Mouse (Mus musculus) kidney, embryonic 16.5 days (tissue): ENCODE data around the gene Arhgap21. TPM values are rescaled to one million over a fixed set of nuclear protein-coding genes. Genes with fewer than 3 reads are reported as not detected.
"Not testable (repeated sequence)": the region's sequence is repeated elsewhere in the genome, so short reads cannot be mapped to it uniquely, and the experiment has no call there.

Experiments used
- ATAC-seq: fragments of 200-750 bp; cut with Nextera tagmentation; 2 replicates; pipeline ENCODE4 v1.8.0; 2017; ENCODE audit warnings: moderate TSS enrichment; ENCODE audit not compliant: low FRiP score, low TSS enrichment
- H3K27ac ChIP-seq: fragments of 300-500 bp; sonication (generic); 2 replicates; pipeline ENCODE4 v1.5.1; 2014; ENCODE audit warnings: low read length
- H3K27me3 ChIP-seq: fragments of 300-500 bp; sonication (generic); 2 replicates; pipeline ENCODE4 v1.6.1; 2014; ENCODE audit warnings: low read length, control low read depth, mixed read lengths; ENCODE audit not compliant: insufficient read depth
- H3K36me3 ChIP-seq: fragments of 300-500 bp; sonication (generic); 2 replicates; pipeline ENCODE4 v1.6.1; 2014; ENCODE audit warnings: low read length, control low read depth, mixed read lengths; ENCODE audit not compliant: insufficient read depth
- H3K4me1 ChIP-seq: fragments of 300-500 bp; sonication (generic); 2 replicates; pipeline ENCODE4 v1.6.1; 2014; ENCODE audit warnings: low read length, control low read depth, mixed read lengths; ENCODE audit not compliant: insufficient read depth
- H3K4me2 ChIP-seq: fragments of 300-500 bp; sonication (generic); replicated peaks from 2 replicates; pipeline ENCODE4 v1.6.1; 2014; ENCODE audit warnings: low read depth, low read length
- H3K4me3 ChIP-seq: fragments of 300-500 bp; sonication (generic); 2 replicates; pipeline ENCODE4 v1.5.1; 2014; ENCODE audit warnings: mild to moderate bottlenecking, low read length
- H3K9ac ChIP-seq: fragments of 300-500 bp; sonication (generic); replicated peaks from 2 replicates; pipeline ENCODE4 v1.6.1; 2014; ENCODE audit warnings: low read length
- H3K9me3 ChIP-seq: fragments of 300-500 bp; sonication (generic); 2 replicates; pipeline ENCODE4 v1.6.1; 2016; ENCODE audit warnings: low read length, control low read depth
- WGBS: fragments of 180-500 bp; shearing (Covaris S2); extraction: QIAGEN DNeasy Blood & Tissue Kit; methylation state at CpG from one replicate; pipeline ENCODE4 v1.1.7; 2014; 5-methylcytosine and 5-hydroxymethylcytosine counted together
- polyA plus RNA-seq: library from polyadenylated mRNA; unstranded; fragments of >200 nt; fragmentation: Nextera tagmentation; extraction: Ambion mirVana; gene quantifications from 2 replicates; pipeline ENCODE4 v1.2.1, GENCODE M21; 2015

The Arhgap21 gene
- polyA plus RNA-seq, 1 experiment from 2014 or later, result 9.2 TPM

DNA sequence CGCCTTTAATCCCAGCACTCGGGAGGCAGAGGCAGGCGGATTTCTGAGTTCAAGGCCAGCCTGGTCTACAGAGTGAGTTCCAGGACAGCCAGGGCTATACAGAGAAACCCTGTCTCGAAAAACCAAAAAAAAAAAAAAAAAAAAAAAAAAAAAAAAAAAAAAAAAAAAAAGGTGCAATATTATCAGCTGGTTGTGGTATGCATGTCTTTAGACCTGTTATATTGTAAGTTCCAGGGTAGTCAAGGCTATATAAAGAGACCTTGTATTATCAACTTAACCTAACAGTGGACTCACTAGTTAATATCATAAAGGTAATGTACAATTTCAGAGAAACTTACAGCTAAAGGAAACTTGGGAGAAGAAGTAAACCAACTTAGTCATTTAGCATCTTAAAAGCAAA lies 36.9 kb downstream of the Arhgap21 start:
- 97% methylated on average over 3 of the region's 4 CpGs for WGBS
- not testable (repeated sequence) for ATAC-seq, H3K4me1 ChIP-seq

DNA sequence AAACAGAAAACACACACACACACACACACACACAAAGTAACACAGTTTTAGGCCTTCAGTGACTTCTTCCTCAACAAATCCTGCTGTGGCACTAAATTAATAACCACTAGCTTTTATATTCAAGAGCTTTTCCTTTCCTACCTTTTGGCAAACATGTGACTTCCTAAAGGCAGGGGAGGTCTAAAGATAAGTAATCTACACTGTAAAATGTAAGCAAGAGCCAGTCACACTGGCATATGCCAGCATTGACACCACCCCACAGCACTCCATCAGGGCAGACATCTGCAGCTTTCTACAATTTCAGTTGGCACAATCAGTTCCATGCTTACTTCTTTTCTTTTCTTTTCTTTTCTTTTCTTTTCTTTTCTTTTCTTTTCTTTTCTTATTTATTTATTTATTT lies 40.2 kb downstream of the Arhgap21 start:
- Histone ChIP-seq H3K36me3 (no peaks in the 10 kb centered on the region), H3K4me1 (no peaks in the 10 kb centered on the region), H3K27me3 (no peaks in the 10 kb centered on the region), H3K4me2 (no peak overlapping the region), H3K27ac (no peak overlapping the region), H3K4me3 (no peak overlapping the region), H3K9ac (no peak overlapping the region), H3K9me3 (no peaks in the 10 kb centered on the region)
- no peak for ATAC-seq

More for the DNA sequence above, 36.9 kb downstream of the Arhgap21 start:
- not testable (repeated sequence) for H3K4me3 ChIP-seq, H3K4me2 ChIP-seq, H3K9me3 ChIP-seq, H3K27ac ChIP-seq, H3K27me3 ChIP-seq, H3K36me3 ChIP-seq, H3K9ac ChIP-seq

DNA sequence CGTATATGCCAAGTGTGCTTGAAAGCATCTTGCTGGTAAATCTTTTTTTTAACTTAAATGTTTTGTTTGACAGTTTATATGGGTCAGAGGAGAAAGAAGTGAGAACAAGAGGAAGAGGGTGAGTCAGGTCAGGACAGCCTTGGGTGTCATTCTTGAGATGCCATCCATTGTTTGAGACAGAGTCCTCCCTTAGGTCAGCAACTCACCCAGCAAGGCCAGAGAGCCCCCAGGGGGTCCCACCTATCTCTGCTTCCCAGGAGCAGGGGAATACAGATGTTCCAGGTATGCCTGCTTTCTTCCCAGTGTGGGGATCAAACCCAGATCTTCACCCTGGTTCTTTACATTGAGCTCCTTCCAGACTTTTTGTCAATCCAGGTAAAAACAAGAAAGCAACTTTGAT lies 43.7 kb downstream of the Arhgap21 start:
- no peak overlapping the region for H3K27ac ChIP-seq
- H3K4me1 ChIP-seq, result no peaks in the 10 kb centered on the region
- no peak overlapping the region for H3K4me2 ChIP-seq
- H3K36me3 ChIP-seq, result no peaks in the 10 kb centered on the region
- no peaks in the 10 kb centered on the region for H3K27me3 ChIP-seq
- H3K4me3 ChIP-seq, result no peak overlapping the region
- no peak overlapping the region for H3K9ac ChIP-seq
- ATAC-seq, result no peak
- 70% methylated on average over 1 of the region's 1 CpGs for WGBS
- H3K9me3 ChIP-seq, result no peaks in the 10 kb centered on the region

DNA sequence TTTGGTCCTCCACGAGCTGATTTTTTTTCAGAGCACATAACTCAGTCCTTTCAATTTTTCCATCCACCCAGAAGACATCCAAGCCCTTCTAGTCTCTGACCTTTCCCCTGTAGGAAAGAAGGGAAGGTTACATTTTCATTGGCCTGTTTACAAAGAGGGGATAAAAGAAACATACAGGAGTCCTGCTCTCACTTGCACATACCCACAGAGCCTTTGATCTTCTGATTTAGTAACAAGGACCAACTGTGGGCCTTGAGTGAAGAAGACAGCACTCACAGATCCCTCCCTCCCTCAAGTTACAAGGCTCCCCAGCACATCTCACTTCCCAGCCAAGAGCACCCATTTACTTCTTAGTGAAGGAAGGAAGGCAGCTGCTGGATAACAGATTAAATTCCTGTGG lies 46.3 kb downstream of the Arhgap21 start:
- H3K36me3 ChIP-seq, result no peaks in the 10 kb centered on the region
- no peak overlapping the region for H3K9ac ChIP-seq
- H3K9me3 ChIP-seq, result no peaks in the 10 kb centered on the region
- H3K27ac ChIP-seq, result no peak overlapping the region
- no peak overlapping the region for H3K4me2 ChIP-seq
- no peak overlapping the region for H3K4me3 ChIP-seq
- WGBS, result 12% methylated on average over 1 of the region's 1 CpGs
- H3K4me1 ChIP-seq, result no peaks in the 10 kb centered on the region
- H3K27me3 ChIP-seq, result no peaks in the 10 kb centered on the region
- ATAC-seq, result no peak

DNA sequence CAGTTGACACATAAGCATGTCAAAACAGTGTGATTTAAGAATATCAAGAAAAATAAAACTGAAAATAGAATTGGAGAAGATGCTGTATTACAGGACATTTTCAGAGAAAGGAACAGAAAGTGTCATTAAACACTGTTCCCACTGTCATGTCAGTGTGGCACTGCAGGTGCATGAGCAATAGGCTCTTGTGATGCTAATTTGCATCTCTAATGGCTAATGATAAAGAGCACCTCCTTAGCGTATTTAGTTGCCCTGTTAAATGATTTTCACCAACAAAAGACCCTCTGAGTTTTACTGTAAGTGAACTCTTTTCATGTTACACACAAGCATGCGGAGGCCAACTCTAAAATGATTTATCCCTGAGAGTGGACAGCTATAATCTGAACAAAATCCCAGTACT lies 47.1 kb downstream of the Arhgap21 start:
- Histone ChIP-seq H3K27me3 (no peaks in the 10 kb centered on the region), H3K9me3 (no peaks in the 10 kb centered on the region), H3K4me1 (no peaks in the 10 kb centered on the region), H3K27ac (no peak overlapping the region), H3K4me2 (no peak overlapping the region), H3K9ac (no peak overlapping the region), H3K36me3 (no peaks in the 10 kb centered on the region), H3K4me3 (no peak overlapping the region)
- 71% methylated on average over 2 of the region's 2 CpGs for WGBS
- ATAC-seq, result no peak

DNA sequence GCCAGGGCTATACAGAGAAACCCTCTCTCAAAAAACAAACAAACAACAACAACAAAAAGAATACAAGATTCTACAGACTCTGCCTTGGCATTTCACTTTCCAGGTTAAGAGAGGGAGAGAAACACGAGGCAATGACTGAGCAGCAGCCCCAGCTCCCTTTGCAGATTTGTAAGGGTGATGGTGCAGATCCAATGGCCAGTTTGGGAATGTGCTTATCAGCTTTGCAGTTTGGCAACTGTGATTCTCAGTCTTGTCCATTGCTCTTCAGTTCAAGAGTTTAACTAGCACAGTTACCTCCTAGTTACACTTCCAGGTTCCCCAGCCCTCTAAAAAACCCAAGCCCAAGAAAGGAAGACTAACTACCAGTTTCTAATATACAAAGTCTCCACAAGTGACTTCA lies 47.7 kb downstream of the Arhgap21 start:
- WGBS, result 95% methylated on average over 1 of the region's 1 CpGs
- H3K27me3 ChIP-seq, result no peaks in the 10 kb centered on the region
- H3K4me1 ChIP-seq, result no peaks in the 10 kb centered on the region
- H3K9me3 ChIP-seq, result no peaks in the 10 kb centered on the region
- no peak for ATAC-seq
- H3K27ac ChIP-seq, result no peak overlapping the region
- no peak overlapping the region for H3K4me2 ChIP-seq
- H3K36me3 ChIP-seq, result no peaks in the 10 kb centered on the region
- no peak overlapping the region for H3K9ac ChIP-seq
- no peak overlapping the region for H3K4me3 ChIP-seq

DNA sequence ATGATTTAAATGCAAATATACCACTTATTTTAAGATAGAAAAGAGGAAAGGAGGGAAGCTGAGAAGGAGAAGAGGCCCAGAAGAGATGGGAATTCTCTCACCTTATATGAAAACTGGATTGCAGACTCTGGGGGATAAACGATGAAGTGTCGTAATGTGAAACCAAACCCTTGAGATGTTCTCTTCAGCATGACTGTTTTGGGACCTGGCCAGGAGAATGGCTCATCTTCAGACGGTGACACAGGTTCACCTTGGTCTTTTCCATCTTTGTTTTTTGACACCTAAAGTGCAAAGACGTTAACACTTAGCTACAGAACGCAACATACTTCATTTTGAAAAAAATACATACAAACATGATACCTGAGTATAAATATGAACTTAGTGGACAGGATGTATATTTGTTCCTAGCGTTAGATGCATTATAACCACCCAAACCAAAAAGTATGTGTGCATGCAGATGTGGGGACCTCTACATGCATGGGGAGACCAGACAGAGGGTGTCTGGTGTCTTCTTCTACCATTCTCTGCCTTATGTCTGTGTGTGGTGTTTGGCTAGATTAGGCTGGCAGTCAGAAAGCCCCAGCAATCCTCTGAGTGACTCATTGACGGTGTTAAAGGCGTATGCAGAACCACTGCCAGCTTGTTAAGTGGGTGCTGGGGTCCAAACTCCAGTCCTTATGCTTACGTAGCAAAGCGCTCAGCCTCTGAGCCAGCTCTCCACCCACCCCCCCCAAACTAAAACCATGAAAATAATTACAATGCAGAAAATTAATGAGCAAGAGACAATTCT lies 54.0 kb downstream of the Arhgap21 start:
- H3K4me2 ChIP-seq, result no peak overlapping the region
- no peak overlapping the region for H3K9ac ChIP-seq
- H3K4me3 ChIP-seq, result no peak overlapping the region
- no peak for ATAC-seq
- no peak overlapping the region for H3K27ac ChIP-seq
- H3K9me3 ChIP-seq, result no peaks in the 10 kb centered on the region
- 0 out of 2 replicates have a peak, but pooled peaks cover 6% of the 10 kb centered on the region for H3K36me3 ChIP-seq
- no peaks in the 10 kb centered on the region for H3K27me3 ChIP-seq
- WGBS, result 83% methylated on average over 10 of the region's 10 CpGs
- no peaks in the 10 kb centered on the region for H3K4me1 ChIP-seq

DNA sequence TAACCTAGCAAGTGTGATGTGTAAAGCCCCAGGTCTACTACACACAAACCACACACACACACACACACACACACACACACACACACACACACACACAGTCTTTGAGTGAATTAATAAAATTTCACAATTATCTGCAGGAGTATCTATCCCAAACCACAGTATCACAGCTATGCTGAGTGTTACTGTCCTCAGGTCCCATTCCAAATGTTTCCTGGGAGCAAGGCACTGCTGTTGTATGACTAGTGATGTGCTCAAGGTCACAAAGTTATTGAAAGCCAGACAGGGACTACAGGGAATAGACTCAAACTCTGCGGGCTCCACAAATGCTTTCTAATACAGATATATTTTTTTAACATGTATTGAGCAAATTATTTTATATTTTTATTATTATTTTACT lies 55.7 kb downstream of the Arhgap21 start:
- Histone ChIP-seq H3K4me2 (no peak overlapping the region), H3K36me3 (0 out of 2 replicates have a peak, but pooled peaks cover 6% of the 10 kb centered on the region), H3K4me1 (no peaks in the 10 kb centered on the region), H3K27ac (no peak overlapping the region), H3K4me3 (no peak overlapping the region), H3K9ac (no peak overlapping the region), H3K9me3 (no peaks in the 10 kb centered on the region), H3K27me3 (no peaks in the 10 kb centered on the region)
- ATAC-seq, result no peak
- 89% methylated on average over 1 of the region's 1 CpGs for WGBS

DNA sequence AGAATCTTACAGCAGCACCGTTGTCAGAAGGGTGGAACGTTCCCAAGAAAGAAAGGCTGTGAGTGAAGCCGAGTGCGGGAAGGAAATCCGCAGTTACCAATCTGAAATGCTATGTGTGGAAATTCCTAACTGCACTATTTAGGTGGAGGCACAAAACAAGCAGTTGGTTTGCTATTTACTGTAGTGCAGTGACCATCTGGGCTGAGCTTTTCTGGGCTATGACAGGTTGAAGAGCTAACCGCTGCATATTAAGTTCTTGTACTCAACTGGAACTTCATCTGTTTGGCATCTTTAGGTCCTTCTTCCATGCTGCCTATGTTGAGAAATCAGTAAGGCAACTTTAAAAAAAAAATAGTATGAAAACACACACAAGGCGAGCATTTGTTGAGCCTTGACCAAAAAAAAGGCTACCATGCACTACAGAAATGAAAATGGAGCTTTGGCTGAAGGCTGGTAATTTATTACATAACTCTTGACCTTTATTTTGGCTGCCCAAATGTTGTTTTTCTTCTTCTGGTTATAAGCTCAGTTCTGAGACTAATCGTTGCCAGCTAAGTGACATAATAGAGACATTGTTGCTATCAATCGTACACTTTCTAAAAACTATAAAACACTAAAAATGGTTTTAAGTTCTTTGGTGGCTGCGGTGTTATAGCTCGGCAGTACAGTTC lies 56.2 kb downstream of the Arhgap21 start:
- ATAC-seq, result no peak
- Histone ChIP-seq H3K9me3 (no peaks in the 10 kb centered on the region), H3K4me1 (no peaks in the 10 kb centered on the region), H3K27ac (no peak overlapping the region), H3K27me3 (no peaks in the 10 kb centered on the region), H3K9ac (no peak overlapping the region), H3K4me3 (no peak overlapping the region), H3K4me2 (no peak overlapping the region), H3K36me3 (0 out of 2 replicates have a peak, but pooled peaks cover 6% of the 10 kb centered on the region)
- WGBS, result 85% methylated on average over 11 of the region's 11 CpGs

DNA sequence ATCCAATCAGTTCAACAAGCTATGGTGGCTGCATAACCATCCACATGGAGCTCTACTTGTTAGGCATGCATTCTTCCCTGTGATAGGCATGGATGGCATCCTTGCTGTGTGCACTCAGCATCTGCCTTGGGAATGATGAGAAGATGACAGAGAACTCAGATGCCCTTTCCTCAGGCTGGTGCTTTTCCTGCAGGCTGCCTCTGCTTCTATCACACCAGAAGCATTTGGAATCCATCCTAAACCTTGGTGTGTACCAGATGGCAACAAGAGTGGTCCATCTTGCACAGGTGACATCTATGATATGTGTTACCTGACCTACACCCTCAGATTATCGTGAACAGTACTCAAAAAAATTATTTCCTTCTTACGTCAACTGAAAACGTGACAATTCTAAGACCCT lies 58.2 kb downstream of the Arhgap21 start:
- WGBS, result 90% methylated on average over 3 of the region's 3 CpGs
- H3K9me3 ChIP-seq, result no peaks in the 10 kb centered on the region
- no peak for ATAC-seq
- H3K36me3 ChIP-seq, result 0 out of 2 replicates have a peak, but pooled peaks cover 6% of the 10 kb centered on the region
- no peak overlapping the region for H3K9ac ChIP-seq
- no peak overlapping the region for H3K4me2 ChIP-seq
- H3K4me1 ChIP-seq, result no peaks in the 10 kb centered on the region
- H3K27me3 ChIP-seq, result no peaks in the 10 kb centered on the region
- H3K4me3 ChIP-seq, result no peak overlapping the region
- no peak overlapping the region for H3K27ac ChIP-seq
